Mouse (Mus musculus) olfactory bulb, adult 2 months (tissue): ENCODE results near the gene Cpm.

Experiments
- CTCF ChIP-seq: fragments of 200-500 bp; IDR thresholded peaks from 2 replicates; pipeline ENCODE4 v1.5.1; 2012; ENCODE audit warnings: low read depth, mild to moderate bottlenecking, low read length, moderate library complexity; ENCODE audit not compliant: insufficient read depth
- POLR2A ChIP-seq: fragments of 200-500 bp; IDR thresholded peaks from 2 replicates; pipeline ENCODE4 v1.6.1; 2012; ENCODE audit warnings: mild to moderate bottlenecking, low read depth, low read length, moderate library complexity; ENCODE audit not compliant: insufficient read depth

DNA sequence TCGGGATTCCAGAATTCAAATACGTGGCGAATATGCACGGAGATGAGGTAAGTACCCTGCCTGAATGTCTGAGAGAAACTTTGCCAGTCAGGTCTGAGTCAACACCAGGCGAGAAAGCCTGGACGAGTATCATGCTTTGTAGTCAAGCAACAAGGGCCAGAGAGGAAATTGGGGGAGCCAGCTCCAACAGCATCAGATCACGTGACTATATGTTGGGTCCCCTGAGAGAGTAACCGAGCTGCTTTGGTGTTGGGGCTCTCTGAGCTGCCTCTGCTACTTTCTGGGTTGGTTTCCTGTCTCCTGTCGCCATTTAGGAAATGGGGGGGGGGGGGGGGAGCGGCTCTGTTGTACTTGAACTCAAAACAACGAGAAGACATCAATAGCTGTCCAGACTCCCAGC lies 30.5 kb downstream of the Cpm start:
- TF ChIP-seq CTCF (no peak), POLR2A (no peak)
